Mouse (Mus musculus) ZHBTc4 (cell line): ENCODE data around the gene Cd163l1.

Source experiments
- DNase-seq: peaks from one replicate; pipeline ENCODE4 v3.0.0-alpha.2; 2011; ENCODE audit warnings: low read depth, low spot score

The Cd163l1 gene

GRCm38 (mm10) chr7:140220375-140220774, 2.3 kb downstream of the Cd163l1 start:
- DNase-seq: no peak

DNA sequence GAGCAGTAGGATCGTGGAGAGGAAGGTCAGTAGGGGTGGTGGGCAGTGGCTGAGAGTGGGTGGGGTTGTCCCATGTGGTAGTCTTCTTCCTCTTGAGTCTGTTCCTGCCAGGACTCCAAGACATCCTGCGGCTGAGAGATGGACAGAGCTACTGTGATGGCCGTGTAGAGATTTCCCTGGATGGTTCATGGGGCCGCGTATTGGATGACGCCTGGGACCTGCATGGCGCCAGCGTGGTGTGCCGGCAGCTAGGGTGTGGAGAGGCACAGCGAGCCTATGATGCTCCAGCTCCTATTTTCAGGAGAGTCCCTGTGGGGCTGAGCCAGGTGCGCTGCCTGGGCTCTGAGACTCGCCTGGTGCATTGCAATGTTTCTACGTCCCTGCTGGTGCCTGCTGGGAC, 6.1 kb downstream of the Cd163l1 start:
- DNase-seq: no peak

DNA sequence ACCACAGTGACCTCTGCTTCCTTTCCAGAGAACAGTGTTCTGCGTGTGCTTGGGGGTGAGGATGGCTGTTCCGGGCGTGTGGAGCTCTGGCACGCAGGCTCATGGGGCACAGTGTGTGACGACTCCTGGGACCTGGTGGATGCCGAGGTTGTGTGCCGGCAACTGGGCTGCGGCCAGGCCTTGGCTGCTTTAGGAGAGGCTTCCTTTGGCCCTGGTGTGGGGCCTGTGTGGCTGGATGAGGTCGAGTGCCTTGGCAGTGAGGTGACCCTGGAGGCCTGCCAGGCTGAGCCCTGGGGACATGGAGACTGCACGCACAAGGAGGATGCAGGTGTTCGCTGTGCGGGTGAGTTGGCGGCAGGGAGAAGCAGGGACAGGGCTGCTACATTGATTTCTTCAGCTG, 10.4 kb downstream of the Cd163l1 start:
- DNase-seq: peak; percentile 47

DNA sequence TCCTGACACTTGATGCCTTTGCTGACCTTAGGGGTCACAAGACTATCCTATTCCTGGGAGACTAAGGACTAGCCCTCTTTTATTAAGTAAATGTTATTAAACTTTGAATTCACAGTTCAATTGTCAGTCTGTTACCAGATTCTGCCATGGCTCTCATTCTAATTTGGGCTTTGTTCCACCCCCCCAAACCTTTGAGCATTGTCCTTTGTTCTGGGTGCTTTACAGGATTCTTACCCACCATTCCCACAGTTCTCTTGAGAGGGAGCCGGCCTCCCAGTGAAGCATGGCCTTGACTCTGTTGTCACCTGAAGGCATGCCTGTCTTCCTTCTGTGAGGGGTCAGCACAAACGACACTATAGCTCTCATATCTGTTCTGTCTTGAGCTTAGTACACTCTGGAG, 13.0 kb downstream of the Cd163l1 start:
- peak; percentile 70 for DNase-seq

- no peak for DNase-seq
Measured at GRCm38 (mm10) chr7:140233696-140234095, 15.6 kb downstream of the Cd163l1 start.

DNA sequence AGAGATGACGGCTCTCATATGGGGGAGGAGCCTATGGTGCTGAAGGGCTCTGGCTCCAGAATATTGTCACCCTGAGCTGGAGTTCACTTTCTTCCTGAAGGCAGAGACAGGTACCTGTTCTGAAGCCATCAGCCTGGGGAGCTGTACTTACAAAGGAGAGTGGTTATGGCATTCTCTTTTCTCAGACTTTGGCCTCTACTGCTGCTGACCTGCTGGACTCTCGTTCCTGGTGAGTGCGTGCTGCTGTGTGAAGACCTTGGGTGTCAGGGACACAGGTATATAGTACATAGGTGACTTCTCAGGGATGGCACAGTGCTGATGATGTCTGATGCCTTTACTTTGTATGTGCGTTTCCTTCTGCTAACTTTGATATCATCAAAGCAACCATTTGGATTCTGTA, 29.1 kb downstream of the Cd163l1 start, which contains the start of gene 5830411N06Rik:
Gene 5830411N06Rik, plus strand, starts transcription at position 69 of the 400 bp plus-strand sequence.
- DNase-seq: no peak

GRCm38 (mm10) chr7:140253780-140254299, 35.8 kb downstream of the Cd163l1 start:
- DNase-seq: no peak
